Mouse (Mus musculus): Measurements from ENCODE around the gene Lancl2. TPM values are rescaled to one million over a fixed set of nuclear protein-coding genes. Genes with fewer than 3 reads are reported as not detected.
A peak's percentile ranks its signal among the peaks of the same experiment; 100 is the strongest.

The Lancl2 gene
- polyA plus RNA-seq (2015; fragmentation: Nextera tagmentation; extraction: Ambion mirVana), result 15.8 and 15.9 TPM in 2 replicates

DNA sequence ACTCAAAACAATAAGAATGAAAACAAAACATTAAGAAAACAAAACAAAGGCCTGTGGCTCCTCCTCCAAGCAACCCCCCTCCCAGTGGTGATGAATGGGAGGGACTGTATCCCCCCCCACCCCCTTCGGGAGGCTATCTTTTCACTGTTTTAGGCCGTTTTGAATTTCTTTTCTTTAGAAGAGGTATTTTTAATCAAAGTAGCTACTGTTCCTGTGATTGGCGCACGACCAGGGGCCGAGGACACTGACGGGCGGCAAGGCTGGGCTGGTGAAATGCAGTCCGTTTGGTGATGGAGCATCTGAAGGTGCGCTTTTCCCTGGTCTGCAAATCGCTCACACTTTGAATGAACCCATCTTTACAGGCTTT, at the start of gene Lancl2:
Gene Lancl2 (plus strand): TSS at position 165 of the 367 bp plus-strand sequence.
- peak within 1 kb of the TSS; percentile 88 for H3K4me3 ChIP-seq (ENCODE audit: low read length)
- H3K27me3 ChIP-seq (replicated peaks; ENCODE audit: control insufficient read depth, insufficient read depth, low read length), result no peaks in the 10 kb centered on the region
- H3K4me1 ChIP-seq (ENCODE audit: control insufficient read depth, insufficient read depth, low read length), result no peaks in the 10 kb centered on the region
- H3K9ac ChIP-seq (ENCODE audit: low read depth, low read length), result peak within 1 kb of the TSS; percentile 91
- H3K9me3 ChIP-seq (ENCODE audit: control insufficient read depth, low read length), result no peaks in the 10 kb centered on the region
- H3K36me3 ChIP-seq (ENCODE audit: control insufficient read depth, insufficient read depth, low read length), result no peaks in the 10 kb centered on the region
- 0% methylated on average over 10 of the region's 10 CpGs for WGBS
- ATAC-seq, result peak; percentile 29
- H3K4me2 ChIP-seq (ENCODE audit: low read depth, low read length), result peak within 1 kb of the TSS; percentile 80
- H3K27ac ChIP-seq (ENCODE audit: low read length), result peak within 1 kb of the TSS; percentile 97

DNA sequence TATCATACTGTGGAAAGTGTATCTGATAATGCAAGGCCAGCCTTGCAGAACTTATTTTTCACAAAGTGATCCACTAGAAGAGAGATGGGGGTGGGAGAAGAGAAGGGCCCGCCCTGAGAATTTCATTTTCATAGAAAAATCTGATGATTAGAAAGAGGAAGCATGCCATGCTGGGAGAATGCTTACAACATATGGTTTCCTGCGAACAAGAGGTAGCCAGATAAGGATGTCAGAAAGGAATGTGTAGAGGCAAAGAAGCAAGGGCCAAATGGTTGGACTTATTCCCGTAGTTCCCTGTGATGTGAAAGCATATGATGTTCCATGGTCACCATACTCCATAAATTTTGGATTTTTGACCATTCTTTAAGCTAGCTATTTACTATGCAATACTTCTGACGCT, 41.0 kb upstream of the Lancl2 start:
- 79% methylated on average over 4 of the region's 4 CpGs for WGBS
- H3K4me3 ChIP-seq (ENCODE audit: low read length), result no peak overlapping the region
- no peaks in the 10 kb centered on the region for H3K36me3 ChIP-seq (ENCODE audit: control insufficient read depth, insufficient read depth, low read length)
- no peaks in the 10 kb centered on the region for H3K9me3 ChIP-seq (ENCODE audit: control insufficient read depth, low read length)
- H3K4me1 ChIP-seq (ENCODE audit: control insufficient read depth, insufficient read depth, low read length), result no peaks in the 10 kb centered on the region
- H3K4me2 ChIP-seq (ENCODE audit: low read depth, low read length), result no peak overlapping the region
- H3K27ac ChIP-seq (ENCODE audit: low read length), result no peak overlapping the region
- ATAC-seq, result no peak
- no peak overlapping the region for H3K9ac ChIP-seq (ENCODE audit: low read depth, low read length)
- H3K27me3 ChIP-seq (replicated peaks; ENCODE audit: control insufficient read depth, insufficient read depth, low read length), result no peaks in the 10 kb centered on the region

DNA sequence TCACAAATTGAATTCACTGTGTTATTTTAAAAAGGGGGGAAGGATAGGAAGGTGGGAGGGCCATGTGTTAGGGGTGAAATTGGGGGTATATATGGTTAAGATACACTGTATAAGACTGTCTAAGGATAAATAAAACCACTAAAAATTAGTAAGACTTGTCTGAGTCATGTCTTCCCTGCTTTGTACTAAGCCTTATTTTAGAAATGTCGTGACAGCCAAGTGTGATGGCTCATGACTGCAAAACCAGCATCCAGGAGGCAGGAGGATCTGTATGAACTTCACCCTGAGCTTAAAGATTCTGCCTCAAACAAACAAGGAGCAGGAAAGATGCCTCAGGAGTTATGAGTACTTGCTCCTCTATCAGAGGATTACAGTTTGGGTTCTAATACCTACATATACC, 18.2 kb upstream of the Lancl2 start:
- peaks cover 3% of the 10 kb centered on the region; the same call in 1 of the 2 replicates for H3K9me3 ChIP-seq (ENCODE audit: control insufficient read depth, low read length)
- peaks cover 7% of the 10 kb centered on the region; the same call in 1 of the 2 replicates for H3K36me3 ChIP-seq (ENCODE audit: control insufficient read depth, insufficient read depth, low read length)
- H3K9ac ChIP-seq (ENCODE audit: low read depth, low read length), result no peak overlapping the region
- H3K4me3 ChIP-seq (ENCODE audit: low read length), result no peak overlapping the region
- no peak overlapping the region for H3K27ac ChIP-seq (ENCODE audit: low read length)
- no peak overlapping the region for H3K4me2 ChIP-seq (ENCODE audit: low read depth, low read length)
- no peaks in the 10 kb centered on the region for H3K27me3 ChIP-seq (replicated peaks; ENCODE audit: control insufficient read depth, insufficient read depth, low read length)
- WGBS, result 95% methylated on average over 1 of the region's 1 CpGs
- no peaks in the 10 kb centered on the region for H3K4me1 ChIP-seq (ENCODE audit: control insufficient read depth, insufficient read depth, low read length)
- ATAC-seq, result no peak

DNA sequence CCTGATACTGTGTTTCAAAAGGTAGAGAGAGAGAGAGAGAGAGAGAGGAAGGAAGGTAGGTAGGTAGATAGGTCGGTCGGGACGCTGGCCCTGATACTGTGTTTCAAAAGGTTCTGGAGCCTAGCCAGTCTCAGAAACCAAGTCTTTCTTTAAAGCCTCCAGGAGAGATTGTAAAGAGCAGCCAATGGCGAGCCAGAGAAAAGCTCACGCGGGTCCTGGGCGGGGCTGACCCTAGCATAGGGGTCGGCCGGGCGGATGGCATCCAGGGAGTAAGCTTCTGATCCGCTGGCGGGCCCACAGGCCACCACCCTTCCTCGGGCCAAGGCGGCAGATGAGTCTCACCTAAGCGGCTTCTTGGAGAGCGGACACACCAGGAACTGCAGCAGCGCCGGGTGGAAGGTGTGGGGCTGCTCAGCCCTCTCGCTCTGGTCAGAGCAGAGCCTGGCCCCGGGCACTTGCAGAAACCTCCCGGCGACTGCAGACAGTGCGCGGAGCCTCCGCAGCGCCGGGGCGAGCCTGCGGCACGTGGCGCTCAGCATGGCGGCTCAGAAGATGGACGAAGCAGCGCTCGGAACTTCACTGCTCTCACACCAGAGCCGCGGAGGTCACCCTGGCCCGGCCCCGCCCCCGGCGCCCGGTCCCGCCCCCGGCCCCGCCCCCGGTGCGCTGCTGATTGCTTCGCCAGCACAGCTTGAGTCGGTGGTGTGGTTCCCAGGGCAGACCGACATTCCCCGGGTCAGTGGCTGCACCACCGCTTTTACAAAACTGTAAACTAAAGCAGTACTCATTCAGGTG, 10.7 kb upstream of the Lancl2 start, which contains the start of gene Pyurf:
Gene Pyurf (minus strand): TSS at position 612 of the 795 bp plus-strand sequence.
- Histone ChIP-seq H3K4me2 (ENCODE audit: low read depth, low read length) (peak within 1 kb of the TSS; percentile 83), H3K36me3 (ENCODE audit: control insufficient read depth, insufficient read depth, low read length) (peaks cover 6% of the 10 kb centered on the region; the same call in 1 of the 2 replicates), H3K9me3 (ENCODE audit: control insufficient read depth, low read length) (no peaks in the 10 kb centered on the region), H3K9ac (ENCODE audit: low read depth, low read length) (peak within 1 kb of the TSS; percentile 93), H3K27ac (ENCODE audit: low read length) (peak within 1 kb of the TSS; percentile 99), H3K27me3 (replicated peaks; ENCODE audit: control insufficient read depth, insufficient read depth, low read length) (no peaks in the 10 kb centered on the region), H3K4me1 (ENCODE audit: control insufficient read depth, insufficient read depth, low read length) (peaks cover 4% of the 10 kb centered on the region), H3K4me3 (ENCODE audit: low read length) (peak within 1 kb of the TSS; percentile 84)
- peak; percentile 99 for ATAC-seq
- WGBS, result under 1% methylated on average over 52 of the region's 52 CpGs

DNA sequence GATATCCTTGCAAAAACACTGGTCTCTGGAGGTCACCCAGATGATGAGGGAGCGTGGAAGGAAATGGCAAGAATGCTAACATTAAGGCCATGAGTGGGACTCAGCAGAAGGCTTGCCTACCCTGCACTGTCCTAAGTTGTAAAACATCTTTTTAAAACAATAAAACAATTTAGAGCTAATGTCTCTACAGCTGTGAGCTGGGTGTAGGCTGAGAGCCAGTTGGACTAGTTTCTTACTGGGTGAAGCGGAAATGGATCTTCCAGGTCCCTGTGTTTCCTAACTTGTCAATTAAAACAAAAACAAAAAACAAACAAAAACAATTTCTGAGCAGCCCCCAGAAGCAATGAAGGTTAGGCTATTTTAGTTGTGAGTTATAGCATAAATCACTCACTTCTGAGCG, 9.2 kb upstream of the Lancl2 start:
- no peak overlapping the region for H3K9ac ChIP-seq (ENCODE audit: low read depth, low read length)
- peaks cover 4% of the 10 kb centered on the region for H3K4me1 ChIP-seq (ENCODE audit: control insufficient read depth, insufficient read depth, low read length)
- H3K4me2 ChIP-seq (ENCODE audit: low read depth, low read length), result no peak overlapping the region
- peaks cover 3% of the 10 kb centered on the region; the same call in 1 of the 2 replicates for H3K36me3 ChIP-seq (ENCODE audit: control insufficient read depth, insufficient read depth, low read length)
- no peak overlapping the region for H3K4me3 ChIP-seq (ENCODE audit: low read length)
- 75% methylated on average over 3 of the region's 3 CpGs for WGBS
- H3K27ac ChIP-seq (ENCODE audit: low read length), result no peak overlapping the region
- no peaks in the 10 kb centered on the region for H3K9me3 ChIP-seq (ENCODE audit: control insufficient read depth, low read length)
- ATAC-seq, result no peak
- no peaks in the 10 kb centered on the region for H3K27me3 ChIP-seq (replicated peaks; ENCODE audit: control insufficient read depth, insufficient read depth, low read length)

DNA sequence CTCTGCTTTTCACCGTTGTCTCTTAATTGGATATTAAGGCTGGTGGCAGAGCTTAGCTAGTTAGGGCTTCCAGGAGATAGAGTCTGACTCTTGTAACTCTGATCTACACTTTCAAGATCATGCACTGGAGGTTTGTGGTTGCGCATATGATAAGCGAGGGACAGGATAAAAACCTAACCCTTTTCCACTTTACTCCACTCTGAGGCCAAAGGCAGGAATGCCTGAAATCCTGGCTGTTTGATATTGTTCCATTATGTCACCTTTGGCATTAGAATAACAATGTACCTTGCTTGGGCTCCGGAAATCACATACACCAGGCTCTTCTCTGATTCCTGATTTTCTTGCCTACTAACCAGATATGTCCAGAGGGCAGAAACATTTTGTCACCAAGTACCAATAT, 654 bp upstream of the Lancl2 start:
- WGBS, result 71% methylated on average over 4 of the region's 4 CpGs
- no peak overlapping the region for H3K9ac ChIP-seq (ENCODE audit: low read depth, low read length)
- no peaks in the 10 kb centered on the region for H3K9me3 ChIP-seq (ENCODE audit: control insufficient read depth, low read length)
- ATAC-seq, result no peak
- H3K4me2 ChIP-seq (ENCODE audit: low read depth, low read length), result no peak overlapping the region
- no peak overlapping the region for H3K4me3 ChIP-seq (ENCODE audit: low read length)
- no peaks in the 10 kb centered on the region for H3K27me3 ChIP-seq (replicated peaks; ENCODE audit: control insufficient read depth, insufficient read depth, low read length)
- H3K27ac ChIP-seq (ENCODE audit: low read length), result no peak overlapping the region
- no peaks in the 10 kb centered on the region for H3K4me1 ChIP-seq (ENCODE audit: control insufficient read depth, insufficient read depth, low read length)
- no peaks in the 10 kb centered on the region for H3K36me3 ChIP-seq (ENCODE audit: control insufficient read depth, insufficient read depth, low read length)

DNA sequence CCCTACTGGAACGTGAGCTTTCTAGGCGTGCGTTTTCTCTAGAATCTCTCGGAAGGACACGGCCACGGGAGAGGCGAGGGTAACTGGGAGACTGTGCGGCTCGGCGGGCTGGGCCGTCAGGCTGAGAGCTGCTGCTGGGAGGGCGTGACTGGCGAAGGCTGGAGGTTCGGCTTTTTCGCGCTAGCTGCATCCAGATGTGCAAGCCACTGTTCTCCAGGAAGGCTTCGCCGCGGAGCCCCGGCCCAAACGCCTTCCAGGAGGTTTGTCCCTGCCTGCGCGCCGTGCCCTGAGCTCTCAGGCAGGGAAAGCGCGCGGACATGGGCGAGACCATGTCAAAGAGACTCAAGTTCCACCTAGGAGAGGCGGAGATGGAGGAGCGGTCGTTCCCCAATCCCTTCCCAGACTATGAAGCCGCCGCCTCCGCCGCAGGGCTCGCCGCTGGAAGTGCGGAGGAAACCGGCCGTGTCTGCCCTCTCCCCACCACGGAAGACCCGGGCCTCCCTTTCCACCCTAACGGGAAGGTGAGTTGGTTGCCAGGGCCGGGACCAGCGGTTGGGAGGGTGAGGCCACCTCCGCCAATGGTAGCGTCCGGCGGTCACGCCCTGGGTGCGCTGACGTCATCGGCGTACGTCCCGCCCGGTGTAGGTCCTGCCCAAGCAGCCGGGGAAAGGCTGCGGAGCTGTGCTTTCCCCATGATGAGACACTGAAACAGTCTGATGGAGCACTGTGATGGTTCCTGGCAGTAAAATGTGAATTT, 581 bp downstream of the Lancl2 start:
- H3K9me3 ChIP-seq (ENCODE audit: control insufficient read depth, low read length), result no peaks in the 10 kb centered on the region
- under 1% methylated on average over 59 of the region's 59 CpGs for WGBS
- peak overlapping the region; percentile 80 for H3K4me2 ChIP-seq (ENCODE audit: low read depth, low read length)
- peak overlapping the region; percentile 91 for H3K9ac ChIP-seq (ENCODE audit: low read depth, low read length)
- H3K4me3 ChIP-seq (ENCODE audit: low read length), result peak overlapping the region; percentile 88
- H3K36me3 ChIP-seq (ENCODE audit: control insufficient read depth, insufficient read depth, low read length), result no peaks in the 10 kb centered on the region
- ATAC-seq, result peak; percentile 100
- H3K4me1 ChIP-seq (ENCODE audit: control insufficient read depth, insufficient read depth, low read length), result no peaks in the 10 kb centered on the region
- H3K27me3 ChIP-seq (replicated peaks; ENCODE audit: control insufficient read depth, insufficient read depth, low read length), result no peaks in the 10 kb centered on the region
- peak overlapping the region; percentile 97 for H3K27ac ChIP-seq (ENCODE audit: low read length)

DNA sequence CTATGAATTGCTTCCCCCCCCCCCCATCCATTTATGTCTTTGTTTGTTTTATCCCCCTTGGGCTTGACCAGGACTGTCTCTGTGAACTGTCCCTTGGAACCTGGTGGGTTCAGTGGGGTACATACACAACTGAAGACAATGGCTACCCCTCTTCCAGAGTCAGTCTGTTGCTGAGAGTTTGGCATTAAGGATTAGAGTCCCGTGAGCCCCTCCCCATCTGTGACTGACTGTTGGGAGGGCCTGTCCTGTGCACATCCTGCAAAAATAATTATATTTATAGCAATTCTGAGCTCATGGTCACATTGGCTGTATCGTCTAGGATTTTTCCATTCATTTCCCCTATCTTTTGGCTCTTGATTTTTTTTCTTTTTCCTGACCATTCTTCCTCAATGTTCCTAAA, 1.4 kb downstream of the Lancl2 start:
- Histone ChIP-seq H3K27me3 (replicated peaks; ENCODE audit: control insufficient read depth, insufficient read depth, low read length) (no peaks in the 10 kb centered on the region), H3K4me2 (ENCODE audit: low read depth, low read length) (peak overlapping the region; percentile 80), H3K27ac (ENCODE audit: low read length) (0 out of 2 replicates have a peak overlapping the region, but pooled peaks have one; percentile 97), H3K4me1 (ENCODE audit: control insufficient read depth, insufficient read depth, low read length) (no peaks in the 10 kb centered on the region), H3K9ac (ENCODE audit: low read depth, low read length) (peak overlapping the region; percentile 91), H3K9me3 (ENCODE audit: control insufficient read depth, low read length) (no peaks in the 10 kb centered on the region), H3K36me3 (ENCODE audit: control insufficient read depth, insufficient read depth, low read length) (no peaks in the 10 kb centered on the region), H3K4me3 (ENCODE audit: low read length) (peak overlapping the region; percentile 88)
- 19% methylated on average over 2 of the region's 2 CpGs for WGBS
- ATAC-seq, result peak; percentile 13

DNA sequence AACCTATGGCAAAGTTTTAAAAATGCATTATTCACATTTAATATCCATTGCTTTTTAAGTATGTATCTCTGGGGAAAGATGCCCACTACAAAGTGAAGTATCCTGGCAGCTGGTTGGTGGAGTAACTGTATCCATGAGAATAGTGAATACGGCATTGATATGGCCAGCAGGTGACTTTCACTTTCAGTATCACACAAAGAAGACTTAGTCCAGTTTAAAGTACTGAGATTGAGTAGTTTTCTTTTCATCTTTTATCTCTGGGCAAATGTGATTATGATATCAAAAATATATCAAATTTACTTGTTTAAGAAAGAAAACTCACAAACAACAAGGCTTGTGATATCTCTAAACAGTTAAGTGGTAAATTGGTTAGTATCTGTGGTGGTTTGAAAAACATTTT, 4.4 kb downstream of the Lancl2 start:
- Histone ChIP-seq H3K27me3 (replicated peaks; ENCODE audit: control insufficient read depth, insufficient read depth, low read length) (no peaks in the 10 kb centered on the region), H3K9ac (ENCODE audit: low read depth, low read length) (no peak overlapping the region), H3K36me3 (ENCODE audit: control insufficient read depth, insufficient read depth, low read length) (no peaks in the 10 kb centered on the region), H3K9me3 (ENCODE audit: control insufficient read depth, low read length) (no peaks in the 10 kb centered on the region), H3K27ac (ENCODE audit: low read length) (no peak overlapping the region), H3K4me3 (ENCODE audit: low read length) (no peak overlapping the region), H3K4me2 (ENCODE audit: low read depth, low read length) (no peak overlapping the region), H3K4me1 (ENCODE audit: control insufficient read depth, insufficient read depth, low read length) (no peaks in the 10 kb centered on the region)
- 88% methylated on average over 1 of the region's 1 CpGs for WGBS
- no peak for ATAC-seq
